ENCODE assay signal across 27 mouse cellular contexts in genomic region chr9:67602347-67602746, GRCm38 (mm10). TPM values are rescaled to one million over a fixed set of nuclear protein-coding genes. Genes with fewer than 3 reads are reported as not detected.
DNase-seq lines count a peak whose midpoint lies in the region; ATAC-seq and TF ChIP-seq lines count a peak whose summit lies in the region.
"Had no signal": no experiment of that assay in that cellular context is flagged by ENCODE, and none has a peak within 500 bp of the region (broad histone marks: within the 10 kb centered on the region; RNA-seq: fewer than 3 reads in every experiment).

No protein-coding gene starts in this region.

- peaks cover 4% of the 10 kb centered on the region; the same call in 1 of the 2 replicates for H3K4me1 ChIP-seq in lung, embryonic 14.5 days (ENCODE audit: insufficient read depth)
- peaks cover 39% of the 10 kb centered on the region for H3K4me1 ChIP-seq in limb, embryonic 10.5 days
- H3K4me1 ChIP-seq: forebrain, embryonic 13.5 days; forebrain, embryonic 15.5 days had no signal

- no peaks in the 10 kb centered on the region for H3K36me3 ChIP-seq in lung, embryonic 14.5 days (ENCODE audit: insufficient read depth)
- no peaks in the 10 kb centered on the region for H3K36me3 ChIP-seq in limb, embryonic 10.5 days
- H3K36me3 ChIP-seq: embryonic facial prominence, embryonic 13.5 days; embryonic facial prominence, embryonic 15.5 days; forebrain, embryonic 15.5 days; G1E had no signal

- WGBS in lung, embryonic 14.5 days: 75% methylated on average over 5 of the region's 5 CpGs
- 90% methylated on average over 5 of the region's 5 CpGs for WGBS in limb, embryonic 10.5 days

- H3K27me3 ChIP-seq in lung, embryonic 14.5 days (ENCODE audit: insufficient read depth, low read length): no peaks in the 10 kb centered on the region
- H3K27me3 ChIP-seq in limb, embryonic 10.5 days (ENCODE audit: low read depth, poor library complexity, severe bottlenecking): no peaks in the 10 kb centered on the region
- H3K27me3 ChIP-seq: CH12.LX; embryonic facial prominence, embryonic 13.5 days; embryonic facial prominence, embryonic 15.5 days; forebrain, embryonic 13.5 days; forebrain, embryonic 15.5 days; Patski had no signal

- DNase-seq in lung, embryonic 14.5 days: peak; percentile 30
- no peak for DNase-seq in lung, postnatal 4 days
- DNase-seq in fat pad, adult 2 months (ENCODE audit: extremely low read depth, low read depth, low spot score): peak; percentile 93
- DNase-seq in limb, embryonic 10.5 days (ENCODE audit: low spot score): no peak
- no peak for DNase-seq in cerebellum, postnatal 4 days (ENCODE audit: low spot score in 2 of 2)
- DNase-seq in ovary, postnatal 36 days (ENCODE audit: low spot score): no peak
- DNase-seq: adrenal gland, adult 8-10 months; adrenal gland, postnatal 14 days; adrenal gland, postnatal 36 days; B cell, adult 2 months; cerebellum, adult 11-12 months; cerebellum, adult 2 months; cerebellum, adult 9-10 months; cerebellum, postnatal 10 days; cerebellum, postnatal 25 days; embryo, embryonic 11 days; forebrain, postnatal 0 days had no signal

- no peaks in the 10 kb centered on the region for H3K9me3 ChIP-seq in lung, embryonic 14.5 days (ENCODE audit: low read depth, low read length)
- no peaks in the 10 kb centered on the region for H3K9me3 ChIP-seq in limb, embryonic 10.5 days (replicated peaks)
- H3K9me3 ChIP-seq: embryonic facial prominence, embryonic 13.5 days; embryonic facial prominence, embryonic 15.5 days; forebrain, embryonic 13.5 days; forebrain, embryonic 15.5 days had no signal

- H3K9ac ChIP-seq in lung, embryonic 14.5 days: no peak overlapping the region
- H3K9ac ChIP-seq: embryonic facial prominence, embryonic 13.5 days; embryonic facial prominence, embryonic 15.5 days; forebrain, embryonic 13.5 days; forebrain, embryonic 15.5 days; forebrain, postnatal 0 days had no signal

- ATAC-seq in lung, embryonic 14.5 days (ENCODE audit: insufficient read depth): no peak
- ATAC-seq: activated CD4-positive, CD25-positive, alpha-beta regulatory T cell, adult 4 months; CD4-positive, CD25-positive, alpha-beta regulatory T cell, adult 4 months; forebrain, embryonic 13.5 days; forebrain, embryonic 15.5 days; forebrain, postnatal 0 days; Patski had no signal

- H3K4me2 ChIP-seq in lung, embryonic 14.5 days: no peak overlapping the region
- H3K4me2 ChIP-seq: embryonic facial prominence, embryonic 13.5 days; embryonic facial prominence, embryonic 15.5 days; forebrain, embryonic 13.5 days; forebrain, embryonic 15.5 days had no signal

- no peak overlapping the region for H3K4me3 ChIP-seq in lung, embryonic 14.5 days (ENCODE audit: low read depth, low read length)
- H3K4me3 ChIP-seq in limb, embryonic 10.5 days: no peak overlapping the region
- H3K4me3 ChIP-seq: embryonic facial prominence, embryonic 13.5 days; embryonic facial prominence, embryonic 15.5 days; erythroblast, embryonic 14.5 days; forebrain, embryonic 13.5 days; forebrain, embryonic 15.5 days had no signal

- no peak overlapping the region for H3K27ac ChIP-seq in lung, embryonic 14.5 days (ENCODE audit: low read depth)
- peak overlapping the region; percentile 15; the same call in 1 of the 2 replicates for H3K27ac ChIP-seq in limb, embryonic 10.5 days
- H3K27ac ChIP-seq: embryonic facial prominence, embryonic 13.5 days; embryonic facial prominence, embryonic 15.5 days; forebrain, embryonic 13.5 days; forebrain, embryonic 15.5 days had no signal

- TF ChIP-seq CTCF in lung, embryonic 14.5 days (IDR thresholded peaks at IDR 0.05; ENCODE audit: low read depth): no peak

RNA-seq across cellular contexts. Expression of gene Tln2, which starts 42.8 kb away (rescaled TPM):
- 18.3 and 19.1 TPM in 2 replicates for polyA plus RNA-seq in lung, embryonic 14.5 days (2014; fragmentation: Nextera tagmentation; extraction: Ambion mirVana)
- polyA plus RNA-seq in limb, embryonic 10.5 days (2016; fragmentation: Nextera tagmentation; extraction: Ambion mirVana): 40.2 and 41.5 TPM in 2 replicates

Comparison
In these comparisons a context has a peak if more than half of its experiments do, and no peak if none do; other contexts are left out.
1. DNase-seq: peak in lung, embryonic 14.5 days (single experiment) and fat pad, adult 2 months (single experiment); none in lung, postnatal 4 days (0 of 2), limb, embryonic 10.5 days (single experiment), cerebellum, postnatal 4 days (0 of 2) and ovary, postnatal 36 days (single experiment).